Mouse (Mus musculus): ENCODE data around the gene Osbpl6.

DNA sequence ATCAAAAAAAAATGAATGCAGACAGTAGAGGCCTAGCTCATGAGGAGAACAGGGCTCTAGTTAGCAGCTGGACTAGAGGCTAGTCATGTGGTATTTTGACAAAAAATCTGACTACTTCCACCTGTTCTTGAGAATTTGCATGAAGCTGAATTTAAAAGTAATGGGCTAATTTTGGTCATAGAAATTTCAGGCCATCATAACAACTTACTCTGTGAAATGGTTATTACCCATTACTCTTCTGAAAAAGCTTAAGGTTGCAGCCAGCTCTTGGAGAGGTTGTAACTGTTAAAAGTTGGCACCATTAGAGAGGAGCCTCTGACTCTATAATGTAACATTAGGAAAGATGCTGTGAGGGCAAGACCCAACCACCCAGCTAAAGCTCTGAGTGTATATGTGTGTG, 19.8 kb upstream of the Osbpl6 start:
- TF ChIP-seq MAZ (IDR thresholded peaks at IDR 0.05; ENCODE audit: low read depth, low read length) (no peak), CTCF (IDR thresholded peaks at IDR 0.05 in 2 of 3, conservative IDR thresholded peaks at IDR 0.05 in 1 of 3; ENCODE audit: control insufficient read depth in 1 of 3, insufficient read depth in 1 of 3, low read depth in 2 of 3, low read length in 3 of 3, poor library complexity in 1 of 3, severe bottlenecking in 1 of 3) (no peak), TCF12 (IDR thresholded peaks at IDR 0.05; ENCODE audit: low read depth, low read length) (no peak)

Measured in MEL (cell line).